Mouse (Mus musculus) midbrain, embryonic 12.5 days (tissue): ENCODE measurements at regions not wholly inside any gene's neighbourhood (a gene's known extent, or its start where the extent isn't known, plus 50 kb on each side); places are given as distances from the start of the nearest gene placed in this dataset.
A peak's percentile ranks its signal among the peaks of the same experiment; 100 is the strongest.
"Not testable (repeated sequence)": the region's sequence is repeated elsewhere in the genome, so short reads cannot be mapped to it uniquely, and the experiment has no call there.

Experiments used
- ATAC-seq: fragments of 200-750 bp; cut with Nextera tagmentation; 2 replicates; pipeline ENCODE4 v1.8.0; 2017; ENCODE audit warnings: low read depth, moderate TSS enrichment, moderate library complexity; ENCODE audit not compliant: low FRiP score
- H3K27ac ChIP-seq: fragments of 300-500 bp; sonication (generic); replicated peaks from 2 replicates; pipeline ENCODE4 v1.5.1; 2016; ENCODE audit warnings: mild to moderate bottlenecking
- H3K27me3 ChIP-seq: fragments of 300-500 bp; sonication (generic); 2 replicates; pipeline ENCODE4 v1.6.1; 2016; ENCODE audit warnings: mild to moderate bottlenecking
- H3K36me3 ChIP-seq: fragments of 300-500 bp; sonication (generic); 2 replicates; pipeline ENCODE4 v1.6.1; 2016
- H3K4me1 ChIP-seq: fragments of 300-500 bp; sonication (generic); 2 replicates; pipeline ENCODE4 v1.6.1; 2016
- H3K4me2 ChIP-seq: fragments of 300-500 bp; sonication (generic); replicated peaks from 2 replicates; pipeline ENCODE4 v1.6.1; 2016; ENCODE audit warnings: mild to moderate bottlenecking, moderate library complexity
- H3K4me3 ChIP-seq: fragments of 300-500 bp; sonication (generic); 2 replicates; pipeline ENCODE4 v1.5.1; 2016; ENCODE audit warnings: mild to moderate bottlenecking
- H3K9ac ChIP-seq: fragments of 300-500 bp; sonication (generic); replicated peaks from 2 replicates; pipeline ENCODE4 v1.6.1; 2016; ENCODE audit warnings: mild to moderate bottlenecking, moderate library complexity
- H3K9me3 ChIP-seq: fragments of 300-500 bp; sonication (generic); 2 replicates; pipeline ENCODE4 v1.6.1; 2016; ENCODE audit warnings: mild to moderate bottlenecking
- WGBS: fragments of 180-500 bp; shearing (Covaris S2); methylation state at CpG from one replicate; pipeline ENCODE4 v1.1.7; 2016; 5-methylcytosine and 5-hydroxymethylcytosine counted together

DNA sequence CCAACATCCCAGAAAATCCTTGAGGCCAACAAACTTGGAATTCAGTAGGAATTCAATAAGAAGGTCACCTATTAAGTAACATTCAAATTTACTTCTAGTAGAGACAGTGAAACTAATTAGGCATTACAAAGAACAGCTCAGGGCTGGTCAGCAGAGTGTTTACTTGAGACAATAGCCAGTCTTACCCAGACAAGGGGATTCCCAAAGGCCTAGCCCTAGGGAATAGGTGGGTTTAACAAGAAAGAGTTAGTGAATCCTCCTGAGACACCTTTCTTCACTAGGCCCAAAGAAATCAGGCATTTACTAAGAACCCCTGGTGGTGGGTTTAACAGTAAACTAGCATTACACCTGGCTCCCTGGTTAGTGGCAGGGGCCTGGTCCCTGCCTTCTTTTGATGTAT is 597.7 kb upstream of the Cdh9 start:
- Histone ChIP-seq H3K4me3 (no peak overlapping the region), H3K4me1 (no peaks in the 10 kb centered on the region), H3K9me3 (no peaks in the 10 kb centered on the region), H3K9ac (no peak overlapping the region), H3K36me3 (no peaks in the 10 kb centered on the region), H3K27ac (no peak overlapping the region), H3K27me3 (no peaks in the 10 kb centered on the region), H3K4me2 (no peak overlapping the region)
- ATAC-seq: no peak

GRCm38 (mm10) chr15:16158164-16158563 is 570.4 kb upstream of the Cdh9 start:
- Histone ChIP-seq H3K36me3 (no peaks in the 10 kb centered on the region), H3K9ac (no peak overlapping the region), H3K4me2 (no peak overlapping the region), H3K4me3 (no peak overlapping the region), H3K27ac (no peak overlapping the region), H3K27me3 (no peaks in the 10 kb centered on the region), H3K4me1 (no peaks in the 10 kb centered on the region), H3K9me3 (no peaks in the 10 kb centered on the region)
- no peak for ATAC-seq
- 61% methylated on average over 5 of the region's 5 CpGs for WGBS

DNA sequence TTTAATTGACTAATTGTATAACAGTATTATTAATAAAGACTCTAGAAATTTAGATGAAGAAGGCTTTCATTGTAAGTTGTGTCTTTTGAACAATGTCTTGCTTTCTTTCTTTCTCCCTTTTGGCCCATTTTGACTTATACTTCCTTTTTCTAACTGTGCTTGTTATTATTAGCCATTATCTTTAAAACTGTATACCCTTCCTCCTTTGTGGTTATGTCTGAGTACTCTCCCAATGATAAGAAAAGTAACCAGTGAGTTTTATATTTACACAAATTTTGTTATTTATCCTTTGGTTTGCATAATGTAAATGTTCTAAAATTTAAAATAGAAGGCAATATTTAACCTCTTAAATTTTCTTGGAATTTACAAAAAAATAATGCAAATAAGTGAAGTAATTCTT is 564.6 kb upstream of the Cdh9 start:
- Histone ChIP-seq H3K9me3 (no peaks in the 10 kb centered on the region), H3K4me3 (no peak overlapping the region), H3K4me2 (no peak overlapping the region), H3K9ac (no peak overlapping the region), H3K27me3 (no peaks in the 10 kb centered on the region), H3K36me3 (no peaks in the 10 kb centered on the region), H3K27ac (no peak overlapping the region), H3K4me1 (no peaks in the 10 kb centered on the region)
- ATAC-seq: no peak

DNA sequence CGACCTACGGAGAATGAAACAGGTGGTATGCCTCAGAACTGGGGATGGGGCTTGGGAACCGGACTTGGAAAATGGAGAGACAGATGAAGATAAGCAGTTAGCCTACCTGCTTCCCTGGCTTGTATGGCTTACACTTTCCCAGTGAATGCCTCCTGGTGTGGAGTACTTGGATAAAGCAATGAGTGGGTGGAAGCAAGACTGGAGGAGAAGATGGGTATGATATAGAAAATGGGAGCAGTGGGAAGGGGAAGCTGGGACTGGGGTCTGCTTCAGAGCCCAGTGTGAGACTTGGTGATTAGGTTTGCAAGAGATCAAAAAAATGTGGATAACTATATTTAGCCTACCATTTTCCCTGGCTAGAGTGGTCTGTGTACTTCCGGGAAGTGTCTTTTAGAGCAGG is 515.2 kb upstream of the Cdh9 start:
- no peak for ATAC-seq
- H3K4me1 ChIP-seq: no peaks in the 10 kb centered on the region
- H3K9ac ChIP-seq: no peak overlapping the region
- 95% methylated on average over 4 of the region's 4 CpGs for WGBS
- H3K27ac ChIP-seq: no peak overlapping the region
- no peaks in the 10 kb centered on the region for H3K36me3 ChIP-seq
- H3K4me2 ChIP-seq: no peak overlapping the region
- no peaks in the 10 kb centered on the region for H3K9me3 ChIP-seq
- H3K27me3 ChIP-seq: no peaks in the 10 kb centered on the region
- H3K4me3 ChIP-seq: no peak overlapping the region

- no peak overlapping the region for H3K4me3 ChIP-seq
- H3K36me3 ChIP-seq: no peaks in the 10 kb centered on the region
- H3K4me2 ChIP-seq: no peak overlapping the region
- no peak overlapping the region for H3K27ac ChIP-seq
- WGBS: 85% methylated on average over 2 of the region's 2 CpGs
- H3K9ac ChIP-seq: no peak overlapping the region
- peak; percentile 49; the same call in 1 of the 2 replicates for ATAC-seq
- no peaks in the 10 kb centered on the region for H3K9me3 ChIP-seq
- H3K27me3 ChIP-seq: no peaks in the 10 kb centered on the region
- no peaks in the 10 kb centered on the region for H3K4me1 ChIP-seq
Measured at GRCm38 (mm10) chr15:16221648-16222047, 506.9 kb upstream of the Cdh9 start.

DNA sequence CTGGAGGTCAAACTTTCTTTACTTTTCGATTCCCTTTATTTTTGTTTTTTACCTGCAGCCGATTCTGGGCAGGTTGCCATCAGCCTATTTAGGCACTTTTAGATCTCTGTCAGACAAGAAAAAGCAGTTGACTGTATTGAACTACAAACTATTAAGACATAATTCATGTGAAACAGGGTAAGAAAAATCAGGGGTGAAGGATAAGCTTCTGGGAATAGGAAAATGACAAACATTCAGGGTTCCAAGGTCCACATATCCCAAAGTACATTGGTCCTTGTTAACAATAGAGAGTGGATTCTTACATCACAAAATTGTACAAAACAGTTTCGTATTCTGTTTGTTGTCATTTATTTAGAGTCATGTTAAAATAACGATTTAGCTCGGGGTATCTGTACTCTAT is 480.0 kb upstream of the Cdh9 start:
- no peak for ATAC-seq
- Histone ChIP-seq H3K4me1 (no peaks in the 10 kb centered on the region), H3K4me2 (no peak overlapping the region), H3K9me3 (no peaks in the 10 kb centered on the region), H3K27ac (no peak overlapping the region), H3K36me3 (no peaks in the 10 kb centered on the region), H3K4me3 (no peak overlapping the region), H3K9ac (no peak overlapping the region), H3K27me3 (no peaks in the 10 kb centered on the region)
- WGBS: 86% methylated on average over 5 of the region's 5 CpGs

GRCm38 (mm10) chr15:16285166-16285565 is 443.4 kb upstream of the Cdh9 start:
- Histone ChIP-seq H3K4me2 (no peak overlapping the region), H3K9me3 (no peaks in the 10 kb centered on the region), H3K27ac (no peak overlapping the region), H3K36me3 (no peaks in the 10 kb centered on the region), H3K4me3 (no peak overlapping the region), H3K9ac (no peak overlapping the region), H3K4me1 (no peaks in the 10 kb centered on the region), H3K27me3 (no peaks in the 10 kb centered on the region)
- no peak for ATAC-seq
- 72% methylated on average over 3 of the region's 3 CpGs for WGBS

DNA sequence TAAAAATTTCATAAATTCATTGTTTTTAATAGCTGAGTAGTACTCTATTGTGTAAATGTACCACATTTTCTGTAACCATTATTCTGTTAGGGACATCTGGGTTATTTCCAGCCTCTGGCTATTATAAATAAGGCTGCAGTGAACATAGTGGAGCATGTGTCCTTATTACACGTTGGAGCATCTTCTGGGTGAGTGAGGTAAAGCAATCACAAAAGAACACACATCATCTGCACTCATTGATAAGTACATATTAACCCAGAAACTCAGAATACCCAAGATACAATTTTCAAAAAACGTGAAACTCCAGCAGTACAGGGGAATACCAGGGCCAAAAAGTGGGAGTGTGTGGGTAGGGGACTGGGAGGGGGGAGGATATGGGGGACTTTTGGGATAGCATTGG is 434.0 kb upstream of the Cdh9 start:
- H3K9ac ChIP-seq, H3K36me3 ChIP-seq, H3K4me1 ChIP-seq, H3K27me3 ChIP-seq, H3K4me3 ChIP-seq, ATAC-seq, H3K9me3 ChIP-seq, H3K27ac ChIP-seq, H3K4me2 ChIP-seq: not testable (repeated sequence)
- WGBS: 79% methylated on average over 2 of the region's 2 CpGs

GRCm38 (mm10) chr15:16309678-16310077 is 418.9 kb upstream of the Cdh9 start:
- no peak overlapping the region for H3K4me2 ChIP-seq
- H3K36me3 ChIP-seq: no peaks in the 10 kb centered on the region
- H3K27me3 ChIP-seq: no peaks in the 10 kb centered on the region
- H3K4me1 ChIP-seq: no peaks in the 10 kb centered on the region
- H3K9me3 ChIP-seq: no peaks in the 10 kb centered on the region
- H3K9ac ChIP-seq: no peak overlapping the region
- H3K4me3 ChIP-seq: no peak overlapping the region
- no peak overlapping the region for H3K27ac ChIP-seq
- ATAC-seq: no peak
- 95% methylated on average over 2 of the region's 2 CpGs for WGBS

GRCm38 (mm10) chr15:16311956-16312646 is 416.5 kb upstream of the Cdh9 start:
- Histone ChIP-seq H3K9me3 (no peaks in the 10 kb centered on the region), H3K27ac (no peak overlapping the region), H3K27me3 (no peaks in the 10 kb centered on the region), H3K4me3 (no peak overlapping the region), H3K4me2 (no peak overlapping the region), H3K36me3 (no peaks in the 10 kb centered on the region), H3K4me1 (no peaks in the 10 kb centered on the region), H3K9ac (no peak overlapping the region)
- ATAC-seq: no peak
- WGBS: 86% methylated on average over 3 of the region's 3 CpGs

GRCm38 (mm10) chr15:16312721-16313120 is 415.8 kb upstream of the Cdh9 start:
- H3K27ac ChIP-seq: no peak overlapping the region
- H3K27me3 ChIP-seq: no peaks in the 10 kb centered on the region
- H3K4me3 ChIP-seq: no peak overlapping the region
- H3K4me2 ChIP-seq: no peak overlapping the region
- no peak overlapping the region for H3K9ac ChIP-seq
- no peaks in the 10 kb centered on the region for H3K9me3 ChIP-seq
- H3K4me1 ChIP-seq: no peaks in the 10 kb centered on the region
- H3K36me3 ChIP-seq: no peaks in the 10 kb centered on the region
- ATAC-seq: no peak

DNA sequence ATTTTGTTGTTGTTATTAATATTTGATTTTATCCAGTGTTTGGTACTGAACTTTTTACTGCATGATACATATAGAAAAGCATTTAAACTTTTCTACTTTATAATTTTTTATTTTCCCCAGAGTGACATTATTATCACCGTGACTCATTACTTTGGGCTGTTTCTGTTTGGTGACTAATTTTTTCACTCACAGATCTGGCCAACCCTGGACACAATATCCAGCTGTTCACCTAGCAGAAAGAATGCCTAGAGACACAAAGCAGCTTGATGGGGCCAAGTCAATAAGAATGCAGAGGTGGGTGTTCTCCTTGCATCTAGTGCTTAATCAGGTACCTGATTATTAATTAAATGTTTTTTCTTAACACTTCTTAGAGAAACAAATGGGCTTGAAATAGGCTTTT is 414.7 kb upstream of the Cdh9 start:
- no peaks in the 10 kb centered on the region for H3K9me3 ChIP-seq
- no peaks in the 10 kb centered on the region for H3K27me3 ChIP-seq
- no peak overlapping the region for H3K4me3 ChIP-seq
- H3K36me3 ChIP-seq: no peaks in the 10 kb centered on the region
- ATAC-seq: no peak
- H3K4me1 ChIP-seq: no peaks in the 10 kb centered on the region
- H3K4me2 ChIP-seq: no peak overlapping the region
- H3K27ac ChIP-seq: no peak overlapping the region
- H3K9ac ChIP-seq: no peak overlapping the region
- WGBS: 87% methylated on average over 1 of the region's 1 CpGs

DNA sequence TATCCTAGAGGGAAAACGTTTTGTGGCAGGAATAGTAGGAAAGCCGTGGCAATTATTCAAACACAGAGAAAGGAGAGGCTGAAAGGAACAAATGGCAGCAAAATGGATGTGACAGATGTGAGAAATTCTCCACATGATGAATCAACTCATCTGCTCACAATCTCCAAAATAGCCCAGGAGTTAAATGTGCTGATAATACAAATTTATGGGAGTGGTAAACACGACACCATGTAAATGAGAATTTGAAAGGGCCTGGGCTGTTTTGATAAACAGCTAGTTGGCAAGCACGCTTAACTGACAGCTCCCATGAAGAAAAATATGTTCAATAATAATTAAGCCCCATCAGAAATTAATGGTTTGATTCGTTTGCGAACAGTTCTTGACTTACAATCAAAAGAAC is 413.9 kb upstream of the Cdh9 start:
- ATAC-seq: no peak
- Histone ChIP-seq H3K27me3 (no peaks in the 10 kb centered on the region), H3K9me3 (no peaks in the 10 kb centered on the region), H3K36me3 (no peaks in the 10 kb centered on the region), H3K4me1 (no peaks in the 10 kb centered on the region), H3K27ac (no peak overlapping the region), H3K4me2 (no peak overlapping the region), H3K4me3 (no peak overlapping the region), H3K9ac (no peak overlapping the region)
- WGBS: 85% methylated on average over 6 of the region's 6 CpGs
